Mouse (Mus musculus) kidney, embryonic 15.5 days (tissue): ENCODE results near the gene Tomm20. TPM values are rescaled to one million over a fixed set of nuclear protein-coding genes. Genes with fewer than 3 reads are reported as not detected.

Experiments
- ATAC-seq: fragments of 200-750 bp; cut with Nextera tagmentation; replicated peaks from 2 replicates; pipeline ENCODE4 v1.8.0; 2017; ENCODE audit warnings: moderate TSS enrichment; ENCODE audit not compliant: low FRiP score
- H3K27ac ChIP-seq: fragments of 300-500 bp; sonication (generic); 2 replicates; pipeline ENCODE4 v1.5.1; 2015; ENCODE audit warnings: mild to moderate bottlenecking, inconsistent platforms
- H3K27me3 ChIP-seq: fragments of 300-500 bp; sonication (generic); 2 replicates; pipeline ENCODE4 v1.6.1; 2015; ENCODE audit warnings: inconsistent platforms
- H3K36me3 ChIP-seq: fragments of 300-500 bp; sonication (generic); 2 replicates; pipeline ENCODE4 v1.6.1; 2015; ENCODE audit warnings: inconsistent platforms
- H3K4me1 ChIP-seq: fragments of 300-500 bp; sonication (generic); 2 replicates; pipeline ENCODE4 v1.6.1; 2015; ENCODE audit warnings: inconsistent platforms
- H3K4me2 ChIP-seq: fragments of 300-500 bp; sonication (generic); 2 replicates; pipeline ENCODE4 v1.6.1; 2015; ENCODE audit warnings: moderate library complexity, mild to moderate bottlenecking, inconsistent platforms
- H3K4me3 ChIP-seq: fragments of 300-500 bp; sonication (generic); replicated peaks from 2 replicates; pipeline ENCODE4 v1.5.1; 2015; ENCODE audit warnings: mild to moderate bottlenecking, inconsistent platforms
- H3K9ac ChIP-seq: fragments of 300-500 bp; sonication (generic); 2 replicates; pipeline ENCODE4 v1.6.1; 2015; ENCODE audit warnings: mild to moderate bottlenecking, inconsistent platforms
- H3K9me3 ChIP-seq: fragments of 300-500 bp; sonication (generic); replicated peaks from 2 replicates; pipeline ENCODE4 v1.6.1; 2016; ENCODE audit warnings: inconsistent platforms
- WGBS: fragments of 180-500 bp; shearing (Covaris S2); methylation state at CpG from one replicate; pipeline ENCODE4 v1.1.7; 2015; ENCODE audit warnings: mixed read lengths; 5-methylcytosine and 5-hydroxymethylcytosine counted together
- polyA plus RNA-seq: library from polyadenylated mRNA; unstranded; fragments of >200 nt; fragmentation: Nextera tagmentation; extraction: Ambion mirVana; gene quantifications from 2 replicates; pipeline ENCODE4 v1.2.1, GENCODE M21; 2015

Gene Tomm20
- polyA plus RNA-seq, 1 experiment from 2014 or later: 244 TPM

GRCm38 (mm10) chr8:126974511-126974910 is 28.9 kb upstream of the Tomm20 start:
- no peak overlapping the region for H3K4me3 ChIP-seq
- H3K9me3 ChIP-seq: no peaks in the 10 kb centered on the region
- H3K36me3 ChIP-seq: no peaks in the 10 kb centered on the region
- ATAC-seq: no peak
- peaks cover 21% of the 10 kb centered on the region for H3K4me1 ChIP-seq
- peaks cover 25% of the 10 kb centered on the region for H3K27me3 ChIP-seq
- H3K9ac ChIP-seq: no peak overlapping the region
- 0 out of 2 replicates have a peak overlapping the region, but pooled peaks have one; percentile 9 for H3K27ac ChIP-seq
- 71% methylated on average over 4 of the region's 4 CpGs for WGBS
- H3K4me2 ChIP-seq: no peak overlapping the region

GRCm38 (mm10) chr8:126973686-126974265 is 28.1 kb upstream of the Tomm20 start:
- H3K4me2 ChIP-seq: no peak overlapping the region
- peaks cover 6% of the 10 kb centered on the region for H3K36me3 ChIP-seq
- no peak overlapping the region for H3K4me3 ChIP-seq
- no peak overlapping the region for H3K9ac ChIP-seq
- ATAC-seq: no peak
- 0 out of 2 replicates have a peak overlapping the region, but pooled peaks have one; percentile 9 for H3K27ac ChIP-seq
- H3K27me3 ChIP-seq: peaks cover 20% of the 10 kb centered on the region
- WGBS: 74% methylated on average over 9 of the region's 9 CpGs
- no peaks in the 10 kb centered on the region for H3K9me3 ChIP-seq
- H3K4me1 ChIP-seq: peaks cover 16% of the 10 kb centered on the region

- Histone ChIP-seq H3K36me3 (peaks cover 17% of the 10 kb centered on the region), H3K4me2 (no peak overlapping the region), H3K9me3 (no peaks in the 10 kb centered on the region), H3K9ac (no peak overlapping the region), H3K27me3 (peaks cover 14% of the 10 kb centered on the region), H3K4me3 (no peak overlapping the region), H3K4me1 (peaks cover 14% of the 10 kb centered on the region), H3K27ac (no peak overlapping the region)
- 78% methylated on average over 2 of the region's 2 CpGs for WGBS
- no peak for ATAC-seq
Observed at GRCm38 (mm10) chr8:126972649-126973048, 27.0 kb upstream of the Tomm20 start.

GRCm38 (mm10) chr8:126972102-126972501 is 26.5 kb upstream of the Tomm20 start:
- Histone ChIP-seq H3K4me2 (no peak overlapping the region), H3K9ac (no peak overlapping the region), H3K4me3 (no peak overlapping the region), H3K36me3 (peaks cover 23% of the 10 kb centered on the region), H3K27me3 (peaks cover 11% of the 10 kb centered on the region), H3K4me1 (peaks cover 14% of the 10 kb centered on the region), H3K9me3 (no peaks in the 10 kb centered on the region), H3K27ac (no peak overlapping the region)
- ATAC-seq: no peak
- 79% methylated on average over 2 of the region's 2 CpGs for WGBS

GRCm38 (mm10) chr8:126971314-126971664 is 25.6 kb upstream of the Tomm20 start:
- Histone ChIP-seq H3K9me3 (no peaks in the 10 kb centered on the region), H3K4me3 (peak overlapping the region; percentile 73), H3K27ac (peak overlapping the region; percentile 88), H3K9ac (peak overlapping the region; percentile 76), H3K27me3 (0 out of 2 replicates have a peak, but pooled peaks cover 4% of the 10 kb centered on the region), H3K4me2 (peak overlapping the region; percentile 78), H3K36me3 (peaks cover 30% of the 10 kb centered on the region), H3K4me1 (peaks cover 14% of the 10 kb centered on the region)
- ATAC-seq: peak; percentile 26
- 9% methylated on average over 13 of the region's 13 CpGs for WGBS

GRCm38 (mm10) chr8:126970579-126971313 is 25.1 kb upstream of the Tomm20 start, which contains the start of gene Rbm34:
Rbm34 (minus strand) TSS chr8:126971071.
- Histone ChIP-seq H3K9me3 (no peaks in the 10 kb centered on the region), H3K9ac (peak within 1 kb of the TSS; percentile 76), H3K27ac (peak within 1 kb of the TSS; percentile 88), H3K27me3 (no peaks in the 10 kb centered on the region), H3K4me1 (peaks cover 14% of the 10 kb centered on the region), H3K4me3 (peak within 1 kb of the TSS; percentile 73), H3K4me2 (peak within 1 kb of the TSS; percentile 78), H3K36me3 (peaks cover 33% of the 10 kb centered on the region)
- peak; percentile 98 for ATAC-seq
- WGBS: under 1% methylated on average over 50 of the region's 50 CpGs

GRCm38 (mm10) chr8:126969546-126969945 is 23.9 kb upstream of the Tomm20 start:
- H3K9me3 ChIP-seq: no peaks in the 10 kb centered on the region
- no peak overlapping the region for H3K4me3 ChIP-seq
- H3K27ac ChIP-seq: no peak overlapping the region
- no peak for ATAC-seq
- WGBS: 90% methylated on average over 1 of the region's 1 CpGs
- H3K27me3 ChIP-seq: no peaks in the 10 kb centered on the region
- no peak overlapping the region for H3K9ac ChIP-seq
- H3K4me1 ChIP-seq: peaks cover 14% of the 10 kb centered on the region
- H3K4me2 ChIP-seq: no peak overlapping the region
- H3K36me3 ChIP-seq: peaks cover 44% of the 10 kb centered on the region

- Histone ChIP-seq H3K36me3 (peaks cover 56% of the 10 kb centered on the region), H3K27ac (no peak overlapping the region), H3K9me3 (no peaks in the 10 kb centered on the region), H3K4me2 (no peak overlapping the region), H3K27me3 (no peaks in the 10 kb centered on the region), H3K4me3 (no peak overlapping the region), H3K9ac (no peak overlapping the region), H3K4me1 (peaks cover 14% of the 10 kb centered on the region)
- no peak for ATAC-seq
- WGBS: 94% methylated on average over 6 of the region's 6 CpGs
Observed at GRCm38 (mm10) chr8:126968107-126968506, 22.5 kb upstream of the Tomm20 start.

GRCm38 (mm10) chr8:126965246-126965645 is 19.6 kb upstream of the Tomm20 start:
- Histone ChIP-seq H3K9ac (no peak overlapping the region), H3K4me2 (no peak overlapping the region), H3K27ac (no peak overlapping the region), H3K36me3 (peaks cover 84% of the 10 kb centered on the region), H3K4me3 (no peak overlapping the region), H3K9me3 (no peaks in the 10 kb centered on the region), H3K27me3 (no peaks in the 10 kb centered on the region), H3K4me1 (peaks cover 4% of the 10 kb centered on the region)
- 55% methylated on average over 6 of the region's 6 CpGs for WGBS
- no peak for ATAC-seq

GRCm38 (mm10) chr8:126962871-126963270 is 17.2 kb upstream of the Tomm20 start:
- Histone ChIP-seq H3K4me1 (no peaks in the 10 kb centered on the region), H3K9me3 (no peaks in the 10 kb centered on the region), H3K4me3 (no peak overlapping the region), H3K27ac (no peak overlapping the region), H3K9ac (no peak overlapping the region), H3K36me3 (peaks cover 91% of the 10 kb centered on the region), H3K4me2 (no peak overlapping the region), H3K27me3 (no peaks in the 10 kb centered on the region)
- 88% methylated on average over 1 of the region's 1 CpGs for WGBS
- ATAC-seq: no peak

GRCm38 (mm10) chr8:126961516-126961915 is 15.9 kb upstream of the Tomm20 start:
- H3K4me3 ChIP-seq: no peak overlapping the region
- WGBS: 92% methylated on average over 3 of the region's 3 CpGs
- H3K27ac ChIP-seq: no peak overlapping the region
- H3K27me3 ChIP-seq: no peaks in the 10 kb centered on the region
- no peak overlapping the region for H3K4me2 ChIP-seq
- no peak overlapping the region for H3K9ac ChIP-seq
- peaks cover 93% of the 10 kb centered on the region for H3K36me3 ChIP-seq
- no peaks in the 10 kb centered on the region for H3K4me1 ChIP-seq
- no peaks in the 10 kb centered on the region for H3K9me3 ChIP-seq
- ATAC-seq: no peak

GRCm38 (mm10) chr8:126951900-126952636 is 6.4 kb upstream of the Tomm20 start:
- Histone ChIP-seq H3K9ac (no peak overlapping the region), H3K4me2 (no peak overlapping the region), H3K36me3 (peaks cover 89% of the 10 kb centered on the region), H3K27me3 (no peaks in the 10 kb centered on the region), H3K4me3 (no peak overlapping the region), H3K9me3 (no peaks in the 10 kb centered on the region), H3K27ac (no peak overlapping the region), H3K4me1 (no peaks in the 10 kb centered on the region)
- ATAC-seq: no peak
- 87% methylated on average over 11 of the region's 11 CpGs for WGBS
